Mouse (Mus musculus) lung, postnatal 0 days (tissue): Measurements from ENCODE around the gene Klc2.

Source experiments
- CTCF ChIP-seq: IDR thresholded peaks from 2 replicates; pipeline ENCODE4 v1.5.1; 2016; ENCODE audit warnings: antibody characterized with exemption, mild to moderate bottlenecking
- EP300 ChIP-seq: IDR thresholded peaks from 2 replicates; pipeline ENCODE4 v1.6.1; 2016; ENCODE audit warnings: antibody characterized with exemption, mild to moderate bottlenecking, control low read depth

- TF ChIP-seq CTCF (no peak), EP300 (no peak)
Observed at GRCm38 (mm10) chr19:5123241-5123640, 4.9 kb upstream of the Klc2 start.
